ENCODE assay signal across 25 mouse cellular contexts in genomic region chr6:89169520-89169919, GRCm38 (mm10).
"Had no signal": no experiment of that assay in that cellular context is flagged by ENCODE, and none has a peak within 500 bp of the region (broad histone marks: within the 10 kb centered on the region; RNA-seq: fewer than 3 reads in every experiment).

No protein-coding gene starts in this region.

- H3K36me3 ChIP-seq: heart, embryonic 10.5 days; heart, embryonic 12.5 days; hindbrain, embryonic 10.5 days; hindbrain, embryonic 12.5 days; intestine, embryonic 15.5 days; kidney, embryonic 15.5 days; limb, embryonic 10.5 days; limb, embryonic 12.5 days had no signal

- H3K4me2 ChIP-seq: heart, embryonic 12.5 days; hindbrain, embryonic 12.5 days; hindbrain, embryonic 14.5 days; intestine, embryonic 15.5 days; kidney, embryonic 15.5 days; limb, embryonic 12.5 days; liver, embryonic 11.5 days had no signal

- H3K27ac ChIP-seq: heart, embryonic 10.5 days; hindbrain, embryonic 10.5 days; hindbrain, embryonic 12.5 days; hindbrain, embryonic 14.5 days; intestine, embryonic 15.5 days; kidney, embryonic 15.5 days; kidney, postnatal 0 days; layer of hippocampus, adult 2 months; left cerebral cortex, adult 2 months; limb, embryonic 10.5 days; limb, embryonic 12.5 days; liver, embryonic 14.5 days had no signal

- ATAC-seq: hindbrain, embryonic 16.5 days; inflammation-experienced regulatory T-cells, adult 6 months; intestine, embryonic 15.5 days; intestine, postnatal 0 days had no signal

- H3K4me3 ChIP-seq: heart, embryonic 10.5 days; heart, embryonic 12.5 days; hindbrain, embryonic 10.5 days; hindbrain, embryonic 12.5 days; intestine, embryonic 15.5 days; kidney, embryonic 15.5 days; layer of hippocampus, adult 2 months; left cerebral cortex, adult 2 months; limb, embryonic 10.5 days; limb, embryonic 12.5 days had no signal

- DNase-seq: gastrocnemius, postnatal 14 days; gastrocnemius, postnatal 36 days; heart, postnatal 10 days; heart, postnatal 4 days; kidney, adult 18-20 months; kidney, adult 9 months; kidney, postnatal 14 days; kidney, postnatal 36 days had no signal

- H3K9me3 ChIP-seq: heart, embryonic 10.5 days; hindbrain, embryonic 10.5 days; hindbrain, embryonic 12.5 days; intestine, embryonic 15.5 days; kidney, embryonic 15.5 days; limb, embryonic 10.5 days had no signal

- H3K9ac ChIP-seq: heart, embryonic 12.5 days; hindbrain, embryonic 12.5 days; hindbrain, embryonic 14.5 days; intestine, embryonic 15.5 days; kidney, embryonic 15.5 days; limb, embryonic 12.5 days; liver, embryonic 14.5 days had no signal

- H3K4me1 ChIP-seq: heart, embryonic 10.5 days; heart, embryonic 12.5 days; hindbrain, embryonic 10.5 days; hindbrain, embryonic 12.5 days; intestine, embryonic 15.5 days; kidney, embryonic 15.5 days; limb, embryonic 10.5 days; limb, embryonic 12.5 days had no signal

- H3K27me3 ChIP-seq: heart, embryonic 12.5 days; hindbrain, embryonic 12.5 days; intestine, embryonic 15.5 days; kidney, embryonic 15.5 days had no signal
